ENCODE assay signal across 9 mouse cellular contexts in genomic region chr3:102309756-102310155, GRCm38 (mm10).
DNase-seq lines count a peak whose midpoint lies in the region; ATAC-seq lines count a peak whose summit lies in the region.
"Had no signal": no experiment of that assay in that cellular context is flagged by ENCODE, and none has a peak within 500 bp of the region (broad histone marks: within the 10 kb centered on the region; RNA-seq: fewer than 3 reads in every experiment).

No protein-coding gene starts in this region.

- DNase-seq in cerebellum, adult 11-12 months = peak; percentile 9
- DNase-seq in c-Kit-positive CD71-positive TER-119-negative erythroid progenitor cells, embryonic 14.5 days (ENCODE audit: low read depth) = peak; percentile 1
- DNase-seq in frontal cortex, adult 2 months (ENCODE audit: extremely low spot score in 1 of 2, low spot score in 1 of 2) = peak; percentile 3 to 75
- DNase-seq in intestine, embryonic 14.5 days (ENCODE audit: low spot score) = peak; percentile 73
- DNase-seq in left cerebral cortex, adult 18-20 months (ENCODE audit: low spot score in 2 of 2) = peak; percentile 65
- peak; percentile 72 for DNase-seq in mesoderm, embryonic 11.5 days (ENCODE audit: low read depth, low spot score)
- DNase-seq in thymus, postnatal 14 days = peak; percentile 8
- DNase-seq: liver, embryonic 13.5 days had no signal

- H3K27ac ChIP-seq in intestine, embryonic 14.5 days (ENCODE audit: low read depth) = no peak overlapping the region
- H3K27ac ChIP-seq: liver, embryonic 13.5 days had no signal

- no peaks in the 10 kb centered on the region for H3K36me3 ChIP-seq in intestine, embryonic 14.5 days (ENCODE audit: control insufficient read depth, insufficient read depth, low read length)
- H3K36me3 ChIP-seq: liver, embryonic 13.5 days had no signal

- no peaks in the 10 kb centered on the region for H3K27me3 ChIP-seq in intestine, embryonic 14.5 days (replicated peaks; ENCODE audit: control insufficient read depth, insufficient read depth, low read length)
- H3K27me3 ChIP-seq: liver, embryonic 13.5 days had no signal

- H3K9me3 ChIP-seq in intestine, embryonic 14.5 days (ENCODE audit: control insufficient read depth, low read length) = no peaks in the 10 kb centered on the region
- H3K9me3 ChIP-seq: liver, embryonic 13.5 days had no signal

- no peak overlapping the region for H3K4me2 ChIP-seq in intestine, embryonic 14.5 days (ENCODE audit: low read length)
- H3K4me2 ChIP-seq: liver, embryonic 13.5 days had no signal

- no peak overlapping the region for H3K9ac ChIP-seq in intestine, embryonic 14.5 days (ENCODE audit: low read length)
- H3K9ac ChIP-seq: liver, embryonic 13.5 days had no signal

- WGBS in intestine, embryonic 14.5 days = 31% methylated on average over 9 of the region's 9 CpGs

- no peak overlapping the region for H3K4me3 ChIP-seq in intestine, embryonic 14.5 days (ENCODE audit: low read depth, low read length)
- H3K4me3 ChIP-seq: liver, embryonic 13.5 days had no signal

- no peak for ATAC-seq in cerebellum, adult (ENCODE audit: insufficient number of reproducible peaks, low FRiP score, low TSS enrichment)
- ATAC-seq in intestine, embryonic 14.5 days (replicated peaks; ENCODE audit: low FRiP score, low TSS enrichment, low read depth) = 0 out of 2 replicates have a peak, but pooled peaks have one; percentile 27

- peaks cover 5% of the 10 kb centered on the region for H3K4me1 ChIP-seq in intestine, embryonic 14.5 days (replicated peaks; ENCODE audit: control insufficient read depth, insufficient read depth, low read length)
- H3K4me1 ChIP-seq: liver, embryonic 13.5 days had no signal

Comparison
In these comparisons a context has a peak if more than half of its experiments do, and no peak if none do; other contexts are left out.
1. DNase-seq: peak in every context shown above with its lines; median percentile 73 in intestine, embryonic 14.5 days; 72 in mesoderm, embryonic 11.5 days; 65 in left cerebral cortex, adult 18-20 months; 39 in frontal cortex, adult 2 months; 9 in cerebellum, adult 11-12 months; 8 in thymus, postnatal 14 days; 1 in c-Kit-positive CD71-positive TER-119-negative erythroid progenitor cells, embryonic 14.5 days.